Mouse (Mus musculus): ENCODE data around the gene Olfr618. TPM values are rescaled to one million over a fixed set of nuclear protein-coding genes. Genes with fewer than 3 reads are reported as not detected.

The Olfr618 gene
- not detected in 2 replicates for polyA plus RNA-seq (2015; fragmentation: Nextera tagmentation; extraction: Ambion mirVana)

GRCm38 (mm10) chr7:103589803-103590202 is at the start of gene Olfr618:
TSS of gene Olfr618 (plus strand) at chr7:103590103.

GRCm38 (mm10) chr7:103542617-103543016 is 47.3 kb upstream of the Olfr618 start, which contains the start of gene Olfr612:
TSS of gene Olfr612 (minus strand) at chr7:103542717.

GRCm38 (mm10) chr7:103547774-103548173 is 42.1 kb upstream of the Olfr618 start, which contains the start of gene Olfr613:
TSS of gene Olfr613 (plus strand) at chr7:103548074.

GRCm38 (mm10) chr7:103555779-103556178 is 34.1 kb upstream of the Olfr618 start, which contains the start of gene Olfr615:
TSS of gene Olfr615 (plus strand) at chr7:103556079.

GRCm38 (mm10) chr7:103569043-103569442 is 20.9 kb upstream of the Olfr618 start, which contains the start of gene Olfr616:
TSS of gene Olfr616 (minus strand) at chr7:103569143.

GRCm38 (mm10) chr7:103572761-103573160 is 17.1 kb upstream of the Olfr618 start, which contains the start of gene Olfr617:
TSS of gene Olfr617 (plus strand) at chr7:103573061.

GRCm38 (mm10) chr7:103600275-103600674 is 10.4 kb downstream of the Olfr618 start, which contains the start of gene Olfr619:
TSS of gene Olfr619 (plus strand) at chr7:103600575.

GRCm38 (mm10) chr7:103612434-103612833 is 22.5 kb downstream of the Olfr618 start, which contains the start of gene Olfr620:
TSS of gene Olfr620 (minus strand) at chr7:103612534.

GRCm38 (mm10) chr7:103642602-103643001 is 52.7 kb downstream of the Olfr618 start, which contains the start of gene Olfr622:
TSS of gene Olfr622 (minus strand) at chr7:103642702.

Small RNA genes within 50 kb of the gene (microRNA-seq; reads per million reads assigned to microRNA genes)
- gene Gm26506: not detected

Other genes with a start within 250 kb of the Olfr618 start
- not detected in 2 replicates for gene Olfr600, start 240.4 kb upstream of the Olfr618 start, polyA plus RNA-seq (2015; fragmentation: Nextera tagmentation; extraction: Ambion mirVana)
- gene Olfr601, start 227.4 kb upstream of the Olfr618 start, polyA plus RNA-seq (2015; fragmentation: Nextera tagmentation; extraction: Ambion mirVana): not detected in 2 replicates
- gene Olfr603, start 203.9 kb upstream of the Olfr618 start, polyA plus RNA-seq (2015; fragmentation: Nextera tagmentation; extraction: Ambion mirVana): not detected in 2 replicates
- gene Usp17lc, start 175.0 kb upstream of the Olfr618 start, polyA plus RNA-seq (2015; fragmentation: Nextera tagmentation; extraction: Ambion mirVana): not detected in 2 replicates
- not detected in 2 replicates for gene Olfr605, start 144.7 kb upstream of the Olfr618 start, polyA plus RNA-seq (2015; fragmentation: Nextera tagmentation; extraction: Ambion mirVana)
- gene Olfr606, start 141.1 kb upstream of the Olfr618 start, polyA plus RNA-seq (2015; fragmentation: Nextera tagmentation; extraction: Ambion mirVana): not detected in 2 replicates
- not detected in 2 replicates for gene Olfr607, start 126.0 kb upstream of the Olfr618 start, polyA plus RNA-seq (2015; fragmentation: Nextera tagmentation; extraction: Ambion mirVana)
- gene Olfr608, start 120.2 kb upstream of the Olfr618 start, polyA plus RNA-seq (2015; fragmentation: Nextera tagmentation; extraction: Ambion mirVana): not detected in 2 replicates
- not detected in 2 replicates for gene Olfr609, start 92.0 kb upstream of the Olfr618 start, polyA plus RNA-seq (2015; fragmentation: Nextera tagmentation; extraction: Ambion mirVana)
- gene Olfr610, start 78.0 kb upstream of the Olfr618 start, polyA plus RNA-seq (2015; fragmentation: Nextera tagmentation; extraction: Ambion mirVana): not detected in 2 replicates
- not detected in 2 replicates for gene Olfr611, start 69.3 kb upstream of the Olfr618 start, polyA plus RNA-seq (2015; fragmentation: Nextera tagmentation; extraction: Ambion mirVana)
- not detected in 2 replicates for gene Olfr612, start 47.4 kb upstream of the Olfr618 start, polyA plus RNA-seq (2015; fragmentation: Nextera tagmentation; extraction: Ambion mirVana)
- gene Olfr613, start 42.0 kb upstream of the Olfr618 start, polyA plus RNA-seq (2015; fragmentation: Nextera tagmentation; extraction: Ambion mirVana): not detected in 2 replicates
- gene Olfr615, start 34.0 kb upstream of the Olfr618 start, polyA plus RNA-seq (2015; fragmentation: Nextera tagmentation; extraction: Ambion mirVana): not detected in 2 replicates
- gene Olfr616, start 21.0 kb upstream of the Olfr618 start, polyA plus RNA-seq (2015; fragmentation: Nextera tagmentation; extraction: Ambion mirVana): not detected in 2 replicates
- gene Olfr617, start 17.0 kb upstream of the Olfr618 start, polyA plus RNA-seq (2015; fragmentation: Nextera tagmentation; extraction: Ambion mirVana): not detected in 2 replicates
- gene Olfr619, start 10.5 kb downstream of the Olfr618 start, polyA plus RNA-seq (2015; fragmentation: Nextera tagmentation; extraction: Ambion mirVana): not detected in 2 replicates
- not detected in 2 replicates for gene Olfr620, start 22.4 kb downstream of the Olfr618 start, polyA plus RNA-seq (2015; fragmentation: Nextera tagmentation; extraction: Ambion mirVana)
- not detected in 2 replicates for gene Olfr622, start 52.6 kb downstream of the Olfr618 start, polyA plus RNA-seq (2015; fragmentation: Nextera tagmentation; extraction: Ambion mirVana)
- gene Olfr623, start 73.6 kb downstream of the Olfr618 start, polyA plus RNA-seq (2015; fragmentation: Nextera tagmentation; extraction: Ambion mirVana): not detected in 2 replicates
- gene Olfr624, start 81.1 kb downstream of the Olfr618 start, polyA plus RNA-seq (2015; fragmentation: Nextera tagmentation; extraction: Ambion mirVana): 0.05 TPM in 1 of 2 replicates, not detected in the other
- gene Olfr625-ps1, start 92.6 kb downstream of the Olfr618 start, polyA plus RNA-seq (2015; fragmentation: Nextera tagmentation; extraction: Ambion mirVana): not detected in 2 replicates
- not detected in 2 replicates for gene Olfr243, start 124.6 kb downstream of the Olfr618 start, polyA plus RNA-seq (2015; fragmentation: Nextera tagmentation; extraction: Ambion mirVana)
- not detected in 2 replicates for gene Olfr628, start 140.3 kb downstream of the Olfr618 start, polyA plus RNA-seq (2015; fragmentation: Nextera tagmentation; extraction: Ambion mirVana)
- not detected in 2 replicates for gene Olfr629, start 154.8 kb downstream of the Olfr618 start, polyA plus RNA-seq (2015; fragmentation: Nextera tagmentation; extraction: Ambion mirVana)
- gene Olfr630, start 167.2 kb downstream of the Olfr618 start, polyA plus RNA-seq (2015; fragmentation: Nextera tagmentation; extraction: Ambion mirVana): not detected in 2 replicates
- not detected in 2 replicates for gene Olfr69, start 181.5 kb downstream of the Olfr618 start, polyA plus RNA-seq (2015; fragmentation: Nextera tagmentation; extraction: Ambion mirVana)
- not detected in 2 replicates for gene Olfr68, start 189.6 kb downstream of the Olfr618 start, polyA plus RNA-seq (2015; fragmentation: Nextera tagmentation; extraction: Ambion mirVana)
- gene Olfr67, start 201.7 kb downstream of the Olfr618 start, polyA plus RNA-seq (2015; fragmentation: Nextera tagmentation; extraction: Ambion mirVana): not detected in 2 replicates
- gene Hbb-bt, start 223.9 kb downstream of the Olfr618 start, polyA plus RNA-seq (2015; fragmentation: Nextera tagmentation; extraction: Ambion mirVana): 1,351 and 3,387 TPM in 2 replicates
- 8,698 and 21,253 TPM in 2 replicates for gene Hbb-bs, start 238.0 kb downstream of the Olfr618 start, polyA plus RNA-seq (2015; fragmentation: Nextera tagmentation; extraction: Ambion mirVana)